Mouse (Mus musculus): Measurements from ENCODE around the gene 4930404N11Rik. TPM values are rescaled to one million over a fixed set of nuclear protein-coding genes. Genes with fewer than 3 reads are reported as not detected.

The 4930404N11Rik gene
- polyA plus RNA-seq (2014; fragmentation: Illumina TruSeq; extraction: RNeasy Lipid Tissue Mini Kit (QIAGEN cat#74804); ENCODE audit: low read depth, low replicate concordance) = 2.1 TPM

DNA sequence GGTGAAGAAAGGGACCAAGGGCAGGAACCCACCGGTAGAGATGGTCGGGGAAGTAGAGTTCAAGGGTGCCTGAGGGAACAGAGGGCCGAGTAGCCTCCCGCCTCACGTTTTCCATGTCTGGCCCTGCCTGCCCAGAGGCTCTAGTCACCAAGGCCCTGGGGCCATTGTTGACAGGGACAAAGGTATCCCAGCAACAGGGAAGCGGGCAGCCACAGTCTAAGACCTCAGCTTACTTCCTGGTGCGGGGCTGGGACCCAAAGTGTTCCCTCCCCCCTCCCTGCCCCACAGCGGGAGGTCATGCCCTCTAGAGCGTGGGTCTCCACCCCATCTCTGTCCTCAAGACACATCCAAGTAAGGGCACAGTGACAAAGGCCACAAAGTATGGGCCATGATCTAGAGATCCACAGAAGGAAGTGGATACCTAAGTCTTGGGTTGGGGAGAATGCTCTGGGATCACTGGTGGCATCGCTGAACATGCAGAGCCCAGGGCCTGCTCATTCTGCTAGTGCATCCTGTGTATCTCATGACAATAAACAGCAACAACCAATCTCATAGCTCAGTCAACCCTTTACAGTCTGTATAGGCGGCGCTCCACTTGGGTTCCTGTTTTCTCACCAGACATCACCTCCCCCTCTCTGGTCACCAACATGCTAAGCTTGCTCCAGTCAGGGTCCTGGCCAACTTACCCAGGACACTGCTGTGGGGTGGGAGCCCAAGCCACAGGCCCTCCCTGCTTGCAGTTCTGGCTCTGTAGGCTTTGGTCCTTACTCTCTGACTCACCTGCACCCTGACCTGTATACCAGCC, at the start of gene 4930404N11Rik:
TSS of gene 4930404N11Rik (minus strand) at position 145 of the 805 bp plus-strand sequence.

GRCm38 (mm10) chr10:81392781-81393185, 27.2 kb upstream of the 4930404N11Rik start, which contains the start of gene Smim24:
Gene Smim24 (plus strand): TSS chr10:81393051.

DNA sequence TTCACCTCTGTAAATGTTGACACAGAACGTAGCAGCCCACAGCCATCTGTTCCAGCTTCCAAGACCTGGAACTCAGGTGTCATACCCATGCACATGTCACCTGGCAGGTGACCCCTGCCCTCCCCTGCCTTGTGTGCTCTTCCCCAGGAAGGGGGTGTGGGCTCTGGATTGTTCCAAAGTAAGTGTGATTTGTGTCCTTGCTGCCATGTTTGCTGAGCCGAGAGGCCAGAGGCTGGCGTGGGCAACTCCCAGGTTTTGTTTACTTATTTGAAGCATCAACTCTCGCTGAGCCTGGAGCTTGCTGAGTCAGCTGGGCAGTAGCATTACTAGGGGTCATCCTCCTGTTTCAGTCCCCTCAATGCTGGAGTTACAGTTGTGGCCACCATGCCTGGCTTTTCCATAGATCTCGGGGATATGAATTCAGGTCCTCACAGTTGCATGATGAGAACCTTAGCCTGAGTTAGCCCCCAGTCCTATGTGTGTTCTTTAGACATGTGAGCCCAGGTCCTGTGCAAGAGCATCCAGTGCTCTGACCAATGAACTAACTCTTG, 23.0 kb upstream of the 4930404N11Rik start, which contains the start of gene Gm48552:
TSS of gene Gm48552 (plus strand) at position 501 of the 551 bp plus-strand sequence.

DNA sequence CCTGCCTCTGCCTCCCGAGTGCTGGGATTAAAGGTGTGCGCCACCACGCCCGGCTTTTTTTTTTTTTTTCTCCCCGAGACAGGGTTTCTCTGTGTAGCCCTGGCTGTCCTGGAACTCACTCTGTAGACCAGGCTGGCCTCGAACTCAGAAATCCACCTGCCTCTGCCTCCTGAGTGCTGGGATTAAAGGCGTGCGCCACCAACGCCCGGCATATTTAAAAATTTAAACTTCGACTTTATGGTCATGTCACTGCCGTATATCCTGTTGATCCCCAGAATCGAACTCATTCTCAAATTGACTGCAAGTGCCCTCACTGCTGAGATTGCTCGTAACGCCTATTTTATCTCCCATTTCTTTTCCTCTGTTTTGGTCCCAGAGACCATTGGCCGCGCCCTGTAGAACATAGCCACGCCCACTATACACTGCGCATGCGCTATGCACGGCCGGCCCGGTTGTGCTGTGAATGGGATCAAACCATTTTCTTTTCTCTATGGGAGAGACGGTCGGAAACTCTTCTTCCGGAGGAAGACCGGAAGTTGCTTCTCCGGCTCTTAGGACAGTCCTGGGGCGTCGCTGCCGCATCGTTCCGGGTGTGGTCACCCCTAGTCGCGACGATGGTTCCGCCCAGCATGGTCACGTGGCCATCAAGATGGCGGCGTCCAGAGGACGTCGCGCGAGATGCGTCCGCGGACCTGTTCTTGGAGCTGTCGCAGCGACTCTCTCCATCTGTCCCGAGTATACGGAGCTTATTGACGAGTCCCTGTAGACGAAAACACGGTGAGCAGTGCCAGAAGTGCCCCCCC, 18.4 kb upstream of the 4930404N11Rik start, which contains the start of the genes Dohh and Gm48551:
TSS of gene Dohh (plus strand) at position 627 of the 803 bp plus-strand sequence.
TSS of gene Gm48551 (plus strand) at position 665 of the 803 bp plus-strand sequence.

DNA sequence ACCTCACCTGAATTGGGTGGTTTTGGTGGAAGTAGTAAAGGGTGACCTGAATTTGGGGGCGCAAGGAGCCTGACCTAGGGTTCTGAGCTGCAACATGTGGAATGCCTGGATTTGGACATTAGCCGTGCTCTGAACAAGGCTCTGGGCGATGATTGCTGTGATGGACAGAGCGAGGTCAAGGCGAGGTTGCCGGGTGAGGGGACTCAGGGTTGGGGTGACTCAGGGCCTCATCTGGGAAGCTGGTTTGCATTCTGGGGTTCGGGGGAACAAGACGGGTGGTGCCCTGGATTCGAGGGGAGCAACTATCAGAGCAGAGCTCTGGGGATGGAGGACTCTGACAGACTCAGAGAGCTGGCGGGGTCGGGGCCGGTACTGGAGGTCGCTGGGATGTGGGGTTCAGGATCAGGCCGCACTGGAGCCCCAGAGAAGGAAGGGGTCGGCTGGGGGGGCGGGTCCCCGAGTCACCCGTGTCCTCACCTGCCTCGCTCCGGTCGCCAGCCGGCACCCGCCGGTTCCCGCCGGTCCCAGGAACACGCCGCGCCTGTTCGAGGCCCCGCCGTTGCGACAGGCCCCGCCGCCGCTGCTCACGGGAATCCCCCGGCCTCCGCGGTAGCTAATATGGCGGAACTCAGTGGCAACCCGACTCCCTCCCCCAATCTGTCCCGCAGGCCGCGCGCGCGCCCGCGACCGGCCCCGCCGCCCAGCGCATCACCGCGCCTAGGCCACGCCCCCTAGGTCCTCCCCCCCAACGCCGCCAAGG, 12.4 kb upstream of the 4930404N11Rik start, which contains the start of gene Fzr1:
TSS of gene Fzr1 (minus strand) at position 724 of the 760 bp plus-strand sequence.

DNA sequence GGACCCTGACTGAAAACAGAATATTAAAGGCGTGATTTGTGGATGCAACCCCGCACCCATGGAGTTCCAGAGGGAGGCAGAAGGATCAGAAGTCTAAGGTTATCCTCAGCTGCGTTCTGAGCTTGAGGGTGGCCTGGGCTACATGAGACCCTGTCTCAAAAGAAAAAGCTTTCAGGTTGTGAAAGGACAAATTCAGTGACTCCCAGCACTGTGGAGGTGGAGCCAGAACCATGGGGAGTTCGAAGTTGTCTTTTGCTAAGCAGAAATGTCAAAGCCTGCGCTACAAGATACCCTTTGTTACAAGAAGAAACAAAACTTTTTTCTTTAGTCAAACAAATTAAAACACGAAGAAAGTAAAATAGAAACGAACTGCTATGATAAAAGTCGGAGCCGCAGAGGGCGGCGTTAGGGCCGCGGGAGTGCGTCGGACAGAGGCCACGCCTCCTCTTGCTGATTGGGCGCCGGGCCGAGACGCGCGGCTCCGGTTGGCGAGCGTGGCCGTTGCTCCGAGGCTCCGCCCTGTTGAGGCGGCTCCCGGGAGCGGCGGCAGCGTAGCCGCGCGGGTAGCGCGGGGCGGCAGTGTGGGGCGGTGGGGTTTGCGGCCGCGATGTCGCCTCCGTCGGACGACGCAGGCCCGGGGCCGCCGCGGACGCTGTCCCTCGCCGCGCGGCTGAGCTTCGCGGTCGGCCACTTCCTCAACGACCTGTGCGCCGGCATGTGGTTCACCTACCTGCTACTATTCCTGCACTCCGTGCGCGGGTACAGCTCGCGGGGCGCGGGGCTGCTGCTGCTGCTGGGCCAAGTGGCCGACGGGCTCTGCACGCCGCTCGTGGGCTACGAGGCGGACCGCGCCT, 8.4 kb downstream of the 4930404N11Rik start, which contains the start of gene Mfsd12:
TSS of gene Mfsd12 (plus strand) at position 501 of the 854 bp plus-strand sequence.

GRCm38 (mm10) chr10:81350351-81351063, 15.1 kb downstream of the 4930404N11Rik start, which contains the start of gene Hmg20b:
Gene Hmg20b (minus strand): TSS chr10:81350480.

DNA sequence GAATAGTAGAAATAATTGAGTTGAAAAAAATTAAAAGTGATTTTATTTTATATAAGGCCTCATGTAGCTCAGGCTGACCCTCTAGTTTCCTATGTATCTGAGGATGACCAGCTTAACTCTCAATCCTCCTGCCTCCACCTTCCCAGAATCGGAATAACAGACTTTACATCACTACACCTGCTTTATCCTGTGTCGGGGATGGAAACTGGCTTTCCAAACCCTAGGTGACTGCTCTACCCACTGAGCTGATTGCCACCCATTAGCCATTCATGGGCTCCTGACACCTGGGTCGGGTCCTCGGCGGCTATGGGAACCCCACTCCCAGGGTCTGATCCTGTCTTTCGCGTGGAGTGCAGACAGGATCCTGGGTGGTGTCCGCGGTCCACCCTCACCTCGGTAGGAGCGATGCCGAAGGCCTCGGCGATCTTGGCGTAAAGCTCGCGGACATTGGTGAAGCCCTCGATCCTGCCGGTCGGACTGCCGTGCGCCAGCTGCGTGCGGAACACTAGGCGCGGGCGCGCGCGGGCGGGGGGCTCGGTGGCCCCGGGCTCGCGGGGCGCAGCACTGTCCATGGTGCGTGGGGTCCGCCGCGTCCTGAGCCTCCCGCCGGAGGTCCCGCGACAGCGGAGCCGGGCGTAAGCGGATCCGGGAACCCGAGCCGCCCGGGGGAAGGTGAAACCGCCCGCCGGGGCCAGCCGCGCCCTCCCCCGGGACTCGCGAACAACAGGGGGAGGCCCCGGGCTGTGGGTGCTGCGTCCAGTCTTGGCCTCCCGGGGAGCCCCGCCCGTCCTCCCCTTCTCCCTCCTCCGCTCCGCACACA, 22.7 kb downstream of the 4930404N11Rik start, which contains the start of gene Gipc3:
TSS of gene Gipc3 (minus strand) at position 581 of the 820 bp plus-strand sequence.

DNA sequence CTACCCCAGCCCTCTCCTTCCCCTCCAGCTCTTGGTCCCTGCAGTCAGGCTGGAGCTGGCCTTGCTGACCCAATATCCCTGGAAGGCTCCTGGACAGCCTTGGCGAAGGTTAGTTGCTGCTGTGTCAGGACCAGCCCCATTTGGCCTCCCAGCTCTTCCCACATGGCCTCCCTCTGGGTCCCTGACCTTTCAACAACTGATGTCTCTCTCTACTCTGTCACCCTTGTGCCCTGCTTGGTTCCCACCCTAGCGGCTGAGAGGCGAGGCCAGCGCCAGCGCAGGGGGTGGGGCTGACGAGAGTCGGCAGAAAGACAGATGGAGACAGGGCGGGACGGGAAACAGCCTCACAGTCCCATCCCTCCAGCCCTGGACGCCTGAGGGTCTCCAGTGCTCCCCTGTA, 37.2 kb downstream of the 4930404N11Rik start, which contains the start of gene Tbxa2r:
TSS of gene Tbxa2r (plus strand) at position 346 of the 400 bp plus-strand sequence.

DNA sequence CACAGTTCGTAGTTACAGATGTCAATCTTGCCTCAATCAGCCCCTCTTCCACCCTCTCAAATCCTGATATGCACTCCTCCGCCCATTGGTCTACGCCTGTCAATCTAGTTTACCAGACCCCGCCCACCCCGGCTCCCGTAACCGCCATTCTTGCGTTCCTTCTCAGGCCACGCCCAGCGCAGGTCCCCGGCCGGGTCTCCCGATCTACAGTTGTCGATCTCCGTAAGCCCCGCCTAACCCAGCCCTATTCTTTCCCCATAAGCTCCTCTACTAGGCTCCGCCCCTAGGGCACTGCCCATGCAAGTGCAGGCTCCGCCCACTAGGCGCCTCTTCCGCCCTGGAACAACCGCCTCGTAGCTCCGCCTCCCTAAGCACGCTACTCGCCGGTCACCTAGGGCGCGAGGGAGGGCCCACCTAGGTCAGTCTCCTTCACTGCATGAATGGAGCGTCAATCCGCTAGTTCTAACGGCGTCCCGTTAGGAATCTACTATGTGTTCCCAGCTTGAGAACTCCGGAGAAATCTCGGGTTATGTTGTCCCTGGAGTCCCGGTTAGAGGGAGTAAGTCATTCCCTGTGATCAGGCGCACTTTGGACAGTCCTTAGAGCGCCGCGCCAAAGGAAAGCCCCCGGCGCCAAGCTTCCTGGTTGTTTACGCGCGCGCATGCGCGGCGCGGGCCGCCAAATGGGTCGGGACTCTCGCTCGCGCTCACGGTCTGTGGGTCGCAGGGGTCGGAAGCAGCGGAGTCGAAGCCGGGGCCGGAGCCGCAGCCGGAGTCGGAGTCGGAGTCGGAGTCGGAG, 44.9 kb downstream of the 4930404N11Rik start, which contains the start of gene Cactin:
TSS of gene Cactin (plus strand) at position 554 of the 798 bp plus-strand sequence.

Other genes with a start within 250 kb of the 4930404N11Rik start
- gene Zbtb7a, start 230.6 kb downstream of the 4930404N11Rik start, polyA plus RNA-seq (2014; fragmentation: Illumina TruSeq; extraction: RNeasy Lipid Tissue Mini Kit (QIAGEN cat#74804); ENCODE audit: low read depth, low replicate concordance) = 26.5 TPM
- 23.4 TPM for gene Pias4, start 197.9 kb downstream of the 4930404N11Rik start, polyA plus RNA-seq (2014; fragmentation: Illumina TruSeq; extraction: RNeasy Lipid Tissue Mini Kit (QIAGEN cat#74804); ENCODE audit: low read depth, low replicate concordance)
- 1,511 TPM for gene Eef2, start 189.2 kb downstream of the 4930404N11Rik start, polyA plus RNA-seq (2014; fragmentation: Illumina TruSeq; extraction: RNeasy Lipid Tissue Mini Kit (QIAGEN cat#74804); ENCODE audit: low read depth, low replicate concordance)
- 50.3 TPM for gene Dapk3, start 182.8 kb downstream of the 4930404N11Rik start, polyA plus RNA-seq (2014; fragmentation: Illumina TruSeq; extraction: RNeasy Lipid Tissue Mini Kit (QIAGEN cat#74804); ENCODE audit: low read depth, low replicate concordance)
- gene 4930442H23Rik, start 182.0 kb downstream of the 4930404N11Rik start, polyA plus RNA-seq (2014; fragmentation: Illumina TruSeq; extraction: RNeasy Lipid Tissue Mini Kit (QIAGEN cat#74804); ENCODE audit: low read depth, low replicate concordance) = not detected
- gene Nmrk2, start 163.8 kb downstream of the 4930404N11Rik start, polyA plus RNA-seq (2014; fragmentation: Illumina TruSeq; extraction: RNeasy Lipid Tissue Mini Kit (QIAGEN cat#74804); ENCODE audit: low read depth, low replicate concordance) = not detected
- not detected for gene Atcay, start 135.0 kb downstream of the 4930404N11Rik start, polyA plus RNA-seq (2014; fragmentation: Illumina TruSeq; extraction: RNeasy Lipid Tissue Mini Kit (QIAGEN cat#74804); ENCODE audit: low read depth, low replicate concordance)
- gene Zfr2, start 132.7 kb downstream of the 4930404N11Rik start, polyA plus RNA-seq (2014; fragmentation: Illumina TruSeq; extraction: RNeasy Lipid Tissue Mini Kit (QIAGEN cat#74804); ENCODE audit: low read depth, low replicate concordance) = 11.6 TPM
- gene Matk, start 112.9 kb downstream of the 4930404N11Rik start, polyA plus RNA-seq (2014; fragmentation: Illumina TruSeq; extraction: RNeasy Lipid Tissue Mini Kit (QIAGEN cat#74804); ENCODE audit: low read depth, low replicate concordance) = 2.8 TPM
- 87.0 TPM for gene Mrpl54, start 98.9 kb downstream of the 4930404N11Rik start, polyA plus RNA-seq (2014; fragmentation: Illumina TruSeq; extraction: RNeasy Lipid Tissue Mini Kit (QIAGEN cat#74804); ENCODE audit: low read depth, low replicate concordance)
- 47.8 TPM for gene Apba3, start 98.9 kb downstream of the 4930404N11Rik start, polyA plus RNA-seq (2014; fragmentation: Illumina TruSeq; extraction: RNeasy Lipid Tissue Mini Kit (QIAGEN cat#74804); ENCODE audit: low read depth, low replicate concordance)
- gene Tjp3, start 74.2 kb downstream of the 4930404N11Rik start, polyA plus RNA-seq (2014; fragmentation: Illumina TruSeq; extraction: RNeasy Lipid Tissue Mini Kit (QIAGEN cat#74804); ENCODE audit: low read depth, low replicate concordance) = 24.4 TPM
- gene Pip5k1c, start 72.9 kb downstream of the 4930404N11Rik start, polyA plus RNA-seq (2014; fragmentation: Illumina TruSeq; extraction: RNeasy Lipid Tissue Mini Kit (QIAGEN cat#74804); ENCODE audit: low read depth, low replicate concordance) = 44.2 TPM
- 18.5 TPM for gene Cactin, start 44.7 kb downstream of the 4930404N11Rik start, polyA plus RNA-seq (2014; fragmentation: Illumina TruSeq; extraction: RNeasy Lipid Tissue Mini Kit (QIAGEN cat#74804); ENCODE audit: low read depth, low replicate concordance)
- 2.7 TPM for gene Tbxa2r, start 37.1 kb downstream of the 4930404N11Rik start, polyA plus RNA-seq (2014; fragmentation: Illumina TruSeq; extraction: RNeasy Lipid Tissue Mini Kit (QIAGEN cat#74804); ENCODE audit: low read depth, low replicate concordance)
- 1.1 TPM for gene Gipc3, start 22.6 kb downstream of the 4930404N11Rik start, polyA plus RNA-seq (2014; fragmentation: Illumina TruSeq; extraction: RNeasy Lipid Tissue Mini Kit (QIAGEN cat#74804); ENCODE audit: low read depth, low replicate concordance)
- 63.1 TPM for gene Hmg20b, start 15.3 kb downstream of the 4930404N11Rik start, polyA plus RNA-seq (2014; fragmentation: Illumina TruSeq; extraction: RNeasy Lipid Tissue Mini Kit (QIAGEN cat#74804); ENCODE audit: low read depth, low replicate concordance)
- gene Mfsd12, start 8.3 kb downstream of the 4930404N11Rik start, polyA plus RNA-seq (2014; fragmentation: Illumina TruSeq; extraction: RNeasy Lipid Tissue Mini Kit (QIAGEN cat#74804); ENCODE audit: low read depth, low replicate concordance) = 22.3 TPM
- 22.5 TPM for gene Fzr1, start 12.7 kb upstream of the 4930404N11Rik start, polyA plus RNA-seq (2014; fragmentation: Illumina TruSeq; extraction: RNeasy Lipid Tissue Mini Kit (QIAGEN cat#74804); ENCODE audit: low read depth, low replicate concordance)
- gene Dohh, start 18.6 kb upstream of the 4930404N11Rik start, polyA plus RNA-seq (2014; fragmentation: Illumina TruSeq; extraction: RNeasy Lipid Tissue Mini Kit (QIAGEN cat#74804); ENCODE audit: low read depth, low replicate concordance) = 66.8 TPM
- gene Gm48551, start 18.6 kb upstream of the 4930404N11Rik start, polyA plus RNA-seq (2014; fragmentation: Illumina TruSeq; extraction: RNeasy Lipid Tissue Mini Kit (QIAGEN cat#74804); ENCODE audit: low read depth, low replicate concordance) = 2.8 TPM
- gene Gm48552, start 23.2 kb upstream of the 4930404N11Rik start, polyA plus RNA-seq (2014; fragmentation: Illumina TruSeq; extraction: RNeasy Lipid Tissue Mini Kit (QIAGEN cat#74804); ENCODE audit: low read depth, low replicate concordance) = 1.7 TPM
- gene Smim24, start 27.2 kb upstream of the 4930404N11Rik start, polyA plus RNA-seq (2014; fragmentation: Illumina TruSeq; extraction: RNeasy Lipid Tissue Mini Kit (QIAGEN cat#74804); ENCODE audit: low read depth, low replicate concordance) = 53.6 TPM
- gene Nfic, start 89.8 kb upstream of the 4930404N11Rik start, polyA plus RNA-seq (2014; fragmentation: Illumina TruSeq; extraction: RNeasy Lipid Tissue Mini Kit (QIAGEN cat#74804); ENCODE audit: low read depth, low replicate concordance) = 48.7 TPM
- 1.2 TPM for gene Celf5, start 116.9 kb upstream of the 4930404N11Rik start, polyA plus RNA-seq (2014; fragmentation: Illumina TruSeq; extraction: RNeasy Lipid Tissue Mini Kit (QIAGEN cat#74804); ENCODE audit: low read depth, low replicate concordance)
- 50.8 TPM for gene Ncln, start 130.6 kb upstream of the 4930404N11Rik start, polyA plus RNA-seq (2014; fragmentation: Illumina TruSeq; extraction: RNeasy Lipid Tissue Mini Kit (QIAGEN cat#74804); ENCODE audit: low read depth, low replicate concordance)
- 0.93 TPM for gene S1pr4, start 134.3 kb upstream of the 4930404N11Rik start, polyA plus RNA-seq (2014; fragmentation: Illumina TruSeq; extraction: RNeasy Lipid Tissue Mini Kit (QIAGEN cat#74804); ENCODE audit: low read depth, low replicate concordance)
- gene Gna15, start 158.4 kb upstream of the 4930404N11Rik start, polyA plus RNA-seq (2014; fragmentation: Illumina TruSeq; extraction: RNeasy Lipid Tissue Mini Kit (QIAGEN cat#74804); ENCODE audit: low read depth, low replicate concordance) = 2.9 TPM
- 118 TPM for gene Gna11, start 179.4 kb upstream of the 4930404N11Rik start, polyA plus RNA-seq (2014; fragmentation: Illumina TruSeq; extraction: RNeasy Lipid Tissue Mini Kit (QIAGEN cat#74804); ENCODE audit: low read depth, low replicate concordance)
- gene Aes, start 193.7 kb upstream of the 4930404N11Rik start, polyA plus RNA-seq (2014; fragmentation: Illumina TruSeq; extraction: RNeasy Lipid Tissue Mini Kit (QIAGEN cat#74804); ENCODE audit: low read depth, low replicate concordance) = 286 TPM
- 45.0 TPM for gene Tle2, start 208.7 kb upstream of the 4930404N11Rik start, polyA plus RNA-seq (2014; fragmentation: Illumina TruSeq; extraction: RNeasy Lipid Tissue Mini Kit (QIAGEN cat#74804); ENCODE audit: low read depth, low replicate concordance)
- 15.3 TPM for gene Tle6, start 235.3 kb upstream of the 4930404N11Rik start, polyA plus RNA-seq (2014; fragmentation: Illumina TruSeq; extraction: RNeasy Lipid Tissue Mini Kit (QIAGEN cat#74804); ENCODE audit: low read depth, low replicate concordance)
- 3.6 TPM for gene BC025920, start 240.5 kb upstream of the 4930404N11Rik start, polyA plus RNA-seq (2014; fragmentation: Illumina TruSeq; extraction: RNeasy Lipid Tissue Mini Kit (QIAGEN cat#74804); ENCODE audit: low read depth, low replicate concordance)

Measured in adipose tissue, adult 10 weeks (tissue).